ENCODE assay signal across 18 mouse cellular contexts in the genomic region with DNA sequence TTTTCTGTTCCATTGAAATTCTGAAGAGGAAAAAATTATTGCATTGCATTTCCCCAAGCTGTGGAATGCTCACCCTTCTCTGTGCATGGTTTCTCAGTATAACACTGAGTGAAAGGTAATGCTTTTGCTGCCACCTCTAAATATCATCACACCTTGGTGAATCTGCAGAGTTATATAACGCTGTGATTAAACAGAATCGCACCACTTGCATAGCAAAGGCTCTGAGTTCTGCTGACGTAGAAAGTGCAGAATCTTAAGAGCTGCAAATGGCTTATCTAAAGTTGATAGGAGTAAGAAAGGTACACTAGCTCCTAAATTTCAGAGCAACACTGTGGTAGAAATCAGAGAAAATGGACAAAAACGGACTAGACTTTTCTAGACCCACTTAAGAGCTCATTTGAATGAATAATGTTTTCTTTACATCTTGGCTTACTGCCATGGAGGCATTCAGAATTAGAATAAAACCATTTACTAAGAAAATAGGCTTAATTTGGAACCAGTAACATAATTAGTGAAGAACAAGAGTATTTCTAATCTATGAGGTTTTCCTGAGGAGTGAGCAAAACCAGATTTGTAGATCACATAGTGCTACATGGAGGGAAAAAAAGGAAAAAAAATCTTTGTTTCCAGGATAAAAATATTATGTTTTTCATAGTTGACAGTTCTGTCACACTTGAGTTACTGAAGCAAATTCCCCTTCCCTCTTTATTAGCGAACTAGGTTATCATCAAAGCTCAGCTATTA.
DNase-seq lines count a peak whose midpoint lies in the region; ATAC-seq and TF ChIP-seq lines count a peak whose summit lies in the region.
"Had no signal": no experiment of that assay in that cellular context is flagged by ENCODE, and none has a peak within 500 bp of the region (broad histone marks: within the 10 kb centered on the region; RNA-seq: fewer than 3 reads in every experiment).

No protein-coding gene starts in this region.

- H3K27ac ChIP-seq in lung, embryonic 14.5 days (ENCODE audit: low read depth): no peak overlapping the region
- H3K27ac ChIP-seq: embryonic facial prominence, embryonic 12.5 days; heart, embryonic 13.5 days had no signal

- ATAC-seq in frontal cortex, adult (ENCODE audit: low TSS enrichment): peak; percentile 56
- ATAC-seq in lung, embryonic 14.5 days (ENCODE audit: insufficient read depth): no peak
- ATAC-seq: hindbrain, embryonic 16.5 days; inflammation-experienced regulatory T-cells, adult 6 months had no signal

- TF ChIP-seq POLR2A in brain, embryonic 14.5 days (IDR thresholded peaks at IDR 0.05; ENCODE audit: borderline replicate concordance, extremely low read depth, insufficient read depth, insufficient read length, poor library complexity, severe bottlenecking): no peak

- H3K36me3 ChIP-seq in lung, embryonic 14.5 days (ENCODE audit: insufficient read depth): no peaks in the 10 kb centered on the region
- H3K36me3 ChIP-seq: embryonic facial prominence, embryonic 12.5 days; heart, embryonic 13.5 days had no signal

- DNase-seq in frontal cortex, postnatal 25 days (ENCODE audit: low spot score in 2 of 2): no peak
- peak; percentile 14 for DNase-seq in lung, embryonic 14.5 days
- DNase-seq in lung, postnatal 14 days: no peak
- peak; percentile 65 for DNase-seq in brain, adult 2 months (ENCODE audit: low read depth, low spot score)
- peak; percentile 73 for DNase-seq in brain, embryonic 14.5 days (ENCODE audit: low read depth)
- no peak for DNase-seq in cerebellum, adult 9-11 months
- DNase-seq in layer of hippocampus, adult 11-12 months (ENCODE audit: low spot score): no peak
- DNase-seq: adrenal gland, adult 2 months; adrenal gland, postnatal 25 days; cerebellum, adult 11 months; cerebellum, adult 8-10 months; cerebellum, postnatal 25 days; gastrocnemius, postnatal 14 days had no signal

- WGBS in lung, embryonic 14.5 days: 60% methylated on average over 5 of the region's 5 CpGs

- no peak overlapping the region for H3K9ac ChIP-seq in lung, embryonic 14.5 days
- H3K9ac ChIP-seq: embryonic facial prominence, embryonic 12.5 days; heart, embryonic 13.5 days had no signal

- H3K4me3 ChIP-seq in lung, embryonic 14.5 days (ENCODE audit: low read depth, low read length): no peak overlapping the region
- H3K4me3 ChIP-seq: embryonic facial prominence, embryonic 12.5 days; heart, embryonic 13.5 days had no signal

- no peak overlapping the region for H3K4me2 ChIP-seq in lung, embryonic 14.5 days
- H3K4me2 ChIP-seq: embryonic facial prominence, embryonic 12.5 days; heart, embryonic 13.5 days had no signal

- H3K4me1 ChIP-seq in lung, embryonic 14.5 days (ENCODE audit: insufficient read depth): no peaks in the 10 kb centered on the region
- H3K4me1 ChIP-seq: embryonic facial prominence, embryonic 12.5 days; heart, embryonic 13.5 days had no signal

- H3K27me3 ChIP-seq in lung, embryonic 14.5 days (ENCODE audit: insufficient read depth, low read length): no peaks in the 10 kb centered on the region
- H3K27me3 ChIP-seq: embryonic facial prominence, embryonic 12.5 days; heart, embryonic 13.5 days had no signal

- no peak for TF ChIP-seq CTCF in lung, embryonic 14.5 days (IDR thresholded peaks at IDR 0.05; ENCODE audit: low read depth)
- no peak for TF ChIP-seq CTCF in brain, embryonic 14.5 days (IDR thresholded peaks at IDR 0.05; ENCODE audit: borderline replicate concordance, extremely low read depth, insufficient read depth, insufficient read length)

- no peaks in the 10 kb centered on the region for H3K9me3 ChIP-seq in lung, embryonic 14.5 days (ENCODE audit: low read depth, low read length)
- H3K9me3 ChIP-seq: embryonic facial prominence, embryonic 12.5 days; heart, embryonic 13.5 days had no signal

Comparison
In these comparisons a context has a peak if more than half of its experiments do, and no peak if none do; other contexts are left out.
1. DNase-seq: peak in lung, embryonic 14.5 days (single experiment), brain, adult 2 months (single experiment) and brain, embryonic 14.5 days (single experiment); none in frontal cortex, postnatal 25 days (0 of 2), lung, postnatal 14 days (single experiment), cerebellum, adult 9-11 months (single experiment) and layer of hippocampus, adult 11-12 months (single experiment).